Mouse (Mus musculus) mouse trophoblast stem cell (cell line): ENCODE data around the gene Cyp2c54.
"Not testable (repeated sequence)": the region's sequence is repeated elsewhere in the genome, so short reads cannot be mapped to it uniquely, and the experiment has no call there.

Experiments used
- in situ Hi-C, 2 experiments: fragments of 300-500 bp; cut with MseI, MboI; formaldehyde crosslinking; loops; 2 replicates in 1 of 2; 3 replicates in 1 of 2; pipeline ENCODE4 v1.15.1; 2025

The Cyp2c54 gene

GRCm38 (mm10) chr19:40073701-40074100, at the start of gene Cyp2c54:
Cyp2c54 (minus strand) TSS chr19:40073827.
- in situ Hi-C loops: no loop called here

GRCm38 (mm10) chr19:40119624-40120023, 46.0 kb upstream of the Cyp2c54 start:
- in situ Hi-C loops: not testable (repeated sequence)

GRCm38 (mm10) chr19:40091111-40091510, 17.5 kb upstream of the Cyp2c54 start:
- in situ Hi-C loops: no loop called here

- in situ Hi-C loops: not testable (repeated sequence)
These were observed 15.8 kb upstream of the Cyp2c54 start, which contains the start of gene Cyp2c50 for GRCm38 (mm10) chr19:40089421-40089820. Cyp2c50 (plus strand) TSS chr19:40089688.

- in situ Hi-C loops: no loop called here
These were observed 14.8 kb upstream of the Cyp2c54 start for GRCm38 (mm10) chr19:40088381-40088780.

GRCm38 (mm10) chr19:39992140-39992539, 81.5 kb downstream of the Cyp2c54 start, which contains the start of gene Cyp2c37:
Cyp2c37 (plus strand) TSS chr19:39992424.
- in situ Hi-C loops: not testable (repeated sequence)

- in situ Hi-C loops: no loop called here
These were observed 84.2 kb downstream of the Cyp2c54 start for GRCm38 (mm10) chr19:39989471-39989870.
